Mouse (Mus musculus) limb, embryonic 14.5 days (tissue): ENCODE results near the gene Cnnm1. TPM values are rescaled to one million over a fixed set of nuclear protein-coding genes. Genes with fewer than 3 reads are reported as not detected.

ENCODE experiments used
- ATAC-seq: fragments of 200-750 bp; cut with Nextera tagmentation; 2 replicates; pipeline ENCODE4 v1.8.0; 2017; ENCODE audit warnings: low read depth, moderate number of reproducible peaks, moderate TSS enrichment; ENCODE audit not compliant: low FRiP score
- DNase-seq: peaks from one replicate; pipeline ENCODE4 v3.0.0-alpha.2; 2015; ENCODE audit warnings: low spot score
- H3K27ac ChIP-seq: fragments of 300-500 bp; sonication (generic); replicated peaks from 2 replicates; pipeline ENCODE4 v1.5.1; 2014; ENCODE audit warnings: low read depth, mild to moderate bottlenecking, low read length, moderate library complexity, mixed read lengths
- H3K27me3 ChIP-seq: fragments of 300-500 bp; sonication (generic); 2 replicates; pipeline ENCODE4 v1.6.1; 2014; ENCODE audit warnings: low read length, mixed read lengths; ENCODE audit not compliant: control insufficient read depth, insufficient read depth
- H3K36me3 ChIP-seq: fragments of 300-500 bp; sonication (generic); 2 replicates; pipeline ENCODE4 v1.6.1; 2014; ENCODE audit warnings: mild to moderate bottlenecking, low read length, moderate library complexity, mixed read lengths; ENCODE audit not compliant: control insufficient read depth, insufficient read depth
- H3K4me1 ChIP-seq: fragments of 300-500 bp; sonication (generic); 2 replicates; pipeline ENCODE4 v1.6.1; 2014; ENCODE audit warnings: antibody characterized with exemption, low read length, mixed read lengths; ENCODE audit not compliant: control insufficient read depth, insufficient read depth
- H3K4me2 ChIP-seq: fragments of 300-500 bp; sonication (generic); replicated peaks from 2 replicates; pipeline ENCODE4 v1.6.1; 2014; ENCODE audit warnings: low read depth, mild to moderate bottlenecking, low read length, moderate library complexity; ENCODE audit not compliant: severe bottlenecking
- H3K4me3 ChIP-seq: fragments of 300-500 bp; sonication (generic); replicated peaks from 2 replicates; pipeline ENCODE4 v1.5.1; 2014; ENCODE audit warnings: low read length
- H3K9ac ChIP-seq: fragments of 300-500 bp; sonication (generic); 2 replicates; pipeline ENCODE4 v1.6.1; 2014; ENCODE audit warnings: mild to moderate bottlenecking, low read depth, low read length, moderate library complexity; ENCODE audit not compliant: severe bottlenecking
- H3K9me3 ChIP-seq: fragments of 300-500 bp; sonication (generic); 2 replicates; pipeline ENCODE4 v1.6.1; 2016; ENCODE audit warnings: low read length; ENCODE audit not compliant: control insufficient read depth
- POLR2A ChIP-seq: fragments of 200-500 bp; IDR thresholded peaks from 2 replicates; pipeline ENCODE4 v1.8.0; 2012; ENCODE audit warnings: inconsistent platforms, mild to moderate bottlenecking, moderate library complexity, borderline replicate concordance; ENCODE audit not compliant: insufficient read depth, insufficient read length; ENCODE audit errors: extremely low read depth
- WGBS: fragments of 180-500 bp; shearing (Covaris S2); extraction: QIAGEN DNeasy Blood & Tissue Kit; methylation state at CpG from one replicate; pipeline ENCODE4 v1.1.7; 2014; 5-methylcytosine and 5-hydroxymethylcytosine counted together
- polyA plus RNA-seq, 2 experiments: library from polyadenylated mRNA; depleted of rRNA in 1 of 2; stranded (reverse) in 1 of 2; unstranded in 1 of 2; fragments of >200 nt; fragmentation: Nextera tagmentation in 1 of 2; extraction: Ambion mirVana in 1 of 2; gene quantifications; 2 replicates each; pipeline versions ENCODE4 v1.2.1 to v1.2.3; 2012 to 2014

Cnnm1 gene
- polyA plus RNA-seq, 2 experiments, result 1.3 to 3.3 TPM

GRCm38 (mm10) chr19:43453025-43453424 lies 12.8 kb downstream of the Cnnm1 start:
- H3K9ac ChIP-seq, result no peak overlapping the region
- H3K4me3 ChIP-seq, result no peak overlapping the region
- no peaks in the 10 kb centered on the region for H3K9me3 ChIP-seq
- H3K27me3 ChIP-seq, result no peaks in the 10 kb centered on the region
- 0 out of 2 replicates have a peak, but pooled peaks cover 6% of the 10 kb centered on the region for H3K4me1 ChIP-seq
- H3K27ac ChIP-seq, result no peak overlapping the region
- DNase-seq, result no peak
- WGBS, result 84% methylated on average over 4 of the region's 4 CpGs
- no peaks in the 10 kb centered on the region for H3K36me3 ChIP-seq
- no peak overlapping the region for H3K4me2 ChIP-seq
- ATAC-seq, result no peak
- no peak for TF ChIP-seq POLR2A

GRCm38 (mm10) chr19:43459948-43460347 lies 19.7 kb downstream of the Cnnm1 start:
- H3K9ac ChIP-seq, result no peak overlapping the region
- ATAC-seq (no peak), DNase-seq (no peak)
- TF ChIP-seq POLR2A, result no peak
- H3K4me1 ChIP-seq, result 0 out of 2 replicates have a peak, but pooled peaks cover 6% of the 10 kb centered on the region
- no peak overlapping the region for H3K4me2 ChIP-seq
- no peak overlapping the region for H3K27ac ChIP-seq
- H3K27me3 ChIP-seq, result no peaks in the 10 kb centered on the region
- no peaks in the 10 kb centered on the region for H3K36me3 ChIP-seq
- WGBS, result 64% methylated on average over 4 of the region's 4 CpGs
- no peaks in the 10 kb centered on the region for H3K9me3 ChIP-seq
- no peak overlapping the region for H3K4me3 ChIP-seq

DNA sequence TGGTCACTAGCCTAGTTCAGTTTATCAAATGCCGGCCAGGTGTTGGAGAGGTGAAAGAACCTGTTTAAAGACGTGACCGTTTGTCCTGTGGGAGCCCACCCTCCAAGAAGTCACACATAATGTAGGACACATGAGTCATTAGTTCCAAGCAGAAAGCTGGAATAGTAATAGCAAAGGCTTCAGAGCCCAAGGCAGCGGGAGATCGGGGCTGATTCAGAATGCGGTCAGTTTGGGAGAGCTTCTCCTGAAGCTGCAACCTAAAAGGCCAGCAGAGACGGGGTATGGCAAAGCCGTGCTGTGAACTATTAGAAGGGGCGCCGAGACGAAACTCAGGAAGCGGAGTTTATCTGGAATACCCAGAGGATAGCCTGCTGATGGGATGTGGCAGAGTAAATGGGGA lies 20.2 kb downstream of the Cnnm1 start:
- Histone ChIP-seq H3K4me3 (no peak overlapping the region), H3K9me3 (no peaks in the 10 kb centered on the region), H3K27ac (no peak overlapping the region), H3K4me2 (no peak overlapping the region), H3K36me3 (no peaks in the 10 kb centered on the region), H3K4me1 (0 out of 2 replicates have a peak, but pooled peaks cover 6% of the 10 kb centered on the region), H3K27me3 (no peaks in the 10 kb centered on the region), H3K9ac (no peak overlapping the region)
- ATAC-seq (no peak), DNase-seq (no peak)
- 85% methylated on average over 12 of the region's 12 CpGs for WGBS
- no peak for TF ChIP-seq POLR2A

DNA sequence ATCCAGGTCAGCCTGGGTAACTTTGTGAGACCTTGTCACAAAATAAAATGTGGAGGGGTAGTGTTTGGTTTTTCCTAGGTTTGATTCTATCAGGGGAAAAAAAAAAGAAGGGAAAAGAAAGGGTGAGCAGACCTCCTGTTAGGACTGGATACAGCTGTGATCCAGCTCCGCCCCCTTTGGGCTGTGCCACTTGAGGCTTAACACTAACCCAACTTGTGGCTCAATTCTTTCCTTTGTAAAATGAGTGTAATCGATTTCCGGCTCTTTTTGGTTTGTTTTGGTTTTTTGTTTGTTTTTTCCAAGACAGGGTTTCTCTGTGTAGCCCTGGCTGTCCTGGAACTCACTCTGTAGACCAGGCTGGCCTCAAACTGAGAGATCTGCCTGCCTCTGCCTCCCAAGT lies 21.9 kb downstream of the Cnnm1 start:
- no peak for DNase-seq
- Histone ChIP-seq H3K27ac (no peak overlapping the region), H3K4me2 (no peak overlapping the region), H3K4me3 (no peak overlapping the region), H3K36me3 (no peaks in the 10 kb centered on the region), H3K9ac (no peak overlapping the region), H3K4me1 (0 out of 2 replicates have a peak, but pooled peaks cover under 1% of the 10 kb centered on the region), H3K9me3 (no peaks in the 10 kb centered on the region), H3K27me3 (no peaks in the 10 kb centered on the region)
- WGBS, result 98% methylated on average over 3 of the region's 3 CpGs
- no peak for ATAC-seq
- no peak for TF ChIP-seq POLR2A

GRCm38 (mm10) chr19:43463546-43464293 lies 23.5 kb downstream of the Cnnm1 start:
- H3K9me3 ChIP-seq, result no peaks in the 10 kb centered on the region
- H3K27me3 ChIP-seq, result no peaks in the 10 kb centered on the region
- H3K4me1 ChIP-seq, result no peaks in the 10 kb centered on the region
- ATAC-seq (no peak), DNase-seq (no peak)
- 80% methylated on average over 7 of the region's 7 CpGs for WGBS
- no peak overlapping the region for H3K4me2 ChIP-seq
- H3K9ac ChIP-seq, result no peak overlapping the region
- no peaks in the 10 kb centered on the region for H3K36me3 ChIP-seq
- H3K27ac ChIP-seq, result no peak overlapping the region
- TF ChIP-seq POLR2A, result no peak
- H3K4me3 ChIP-seq, result no peak overlapping the region
